Comparison of ENCODE assay signal across 7 mouse cellular contexts in genomic region chr3:54915643-54916071, GRCm38 (mm10). TPM values are rescaled to one million over a fixed set of nuclear protein-coding genes. Genes with fewer than 3 reads are reported as not detected.
DNase-seq lines count a peak whose midpoint lies in the region; ATAC-seq and TF ChIP-seq lines count a peak whose summit lies in the region.

TSS of gene Sertm1 (minus strand) at chr3:54915887.

- H3K4me2 ChIP-seq in hindbrain, embryonic 12.5 days (replicated peaks) = peak within 1 kb of the TSS; percentile 93
- H3K4me2 ChIP-seq in limb, embryonic 11.5 days (ENCODE audit: low read depth, severe bottlenecking) = peak within 1 kb of the TSS; percentile 87

- TF ChIP-seq CTCF in embryonic fibroblast, embryonic 13.5 days (IDR thresholded peaks at IDR 0.05; ENCODE audit: borderline replicate concordance, insufficient read depth, low read length) = no peak

- no peaks in the 10 kb centered on the region for H3K36me3 ChIP-seq in hindbrain, embryonic 12.5 days
- H3K36me3 ChIP-seq in limb, embryonic 11.5 days (ENCODE audit: control insufficient read depth, insufficient read depth, low read length) = no peaks in the 10 kb centered on the region

- under 1% methylated on average over 38 of the region's 38 CpGs for WGBS in hindbrain, embryonic 12.5 days
- WGBS in limb, embryonic 11.5 days = under 1% methylated on average over 36 of the region's 38 CpGs

- DNase-seq in lung, postnatal 4 days = peak; percentile 5 to 27
- no peak for DNase-seq in lung, adult 18-20 months
- peak; percentile 83 for DNase-seq in limb, embryonic 11.5 days (ENCODE audit: low spot score)
- peak; percentile 88 for DNase-seq in retina, postnatal 1 day

- peak within 1 kb of the TSS; percentile 48 for H3K9ac ChIP-seq in hindbrain, embryonic 12.5 days
- peak within 1 kb of the TSS; percentile 24; the same call in 1 of the 2 replicates for H3K9ac ChIP-seq in limb, embryonic 11.5 days (ENCODE audit: low read length)

- no peaks in the 10 kb centered on the region for H3K4me1 ChIP-seq in embryonic fibroblast, embryonic 13.5 days (ENCODE audit: control insufficient read depth, insufficient read depth, low read length)
- peaks cover 14% of the 10 kb centered on the region; the same call in 1 of the 2 replicates for H3K4me1 ChIP-seq in hindbrain, embryonic 12.5 days
- peaks cover 2% of the 10 kb centered on the region; the same call in 1 of the 2 replicates for H3K4me1 ChIP-seq in limb, embryonic 11.5 days (ENCODE audit: control insufficient read depth, insufficient read depth, low read length)

- no peak within 1 kb of the TSS for H3K27ac ChIP-seq in embryonic fibroblast, embryonic 13.5 days (ENCODE audit: insufficient read depth, low read length)
- no peak within 1 kb of the TSS for H3K27ac ChIP-seq in hindbrain, embryonic 12.5 days
- no peak within 1 kb of the TSS for H3K27ac ChIP-seq in limb, embryonic 11.5 days (replicated peaks; ENCODE audit: low read depth, low read length)

- peaks cover 43% of the 10 kb centered on the region for H3K27me3 ChIP-seq in hindbrain, embryonic 12.5 days
- peaks cover 28% of the 10 kb centered on the region for H3K27me3 ChIP-seq in limb, embryonic 11.5 days (ENCODE audit: control insufficient read depth, insufficient read depth, low read length)

- no peak for TF ChIP-seq POLR2A in embryonic fibroblast, embryonic 13.5 days (IDR thresholded peaks at IDR 0.05; ENCODE audit: low read depth, low read length)

- no peaks in the 10 kb centered on the region for H3K9me3 ChIP-seq in hindbrain, embryonic 12.5 days (replicated peaks)
- no peaks in the 10 kb centered on the region for H3K9me3 ChIP-seq in limb, embryonic 11.5 days (ENCODE audit: control insufficient read depth, low read length)

- H3K4me3 ChIP-seq in embryonic fibroblast, embryonic 13.5 days (ENCODE audit: insufficient read depth, low read length) = peak within 1 kb of the TSS; percentile 32
- peak within 1 kb of the TSS; percentile 58 for H3K4me3 ChIP-seq in hindbrain, embryonic 12.5 days
- peak within 1 kb of the TSS; percentile 43 for H3K4me3 ChIP-seq in limb, embryonic 11.5 days (ENCODE audit: low read depth, low read length)

- peak; percentile 99 for ATAC-seq in hindbrain, embryonic 12.5 days (ENCODE audit: low FRiP score)
- peak; percentile 93 for ATAC-seq in limb, embryonic 11.5 days (ENCODE audit: insufficient number of reproducible peaks, low FRiP score, low TSS enrichment, low read depth)
- ATAC-seq in megakaryocyte progenitor cell, adult 5-6 weeks (replicated peaks; ENCODE audit: poor library complexity) = no peak

RNA-seq across cellular contexts. Expression of gene Sertm1, which starts in this region (rescaled TPM):
- not detected in 2 replicates for polyA plus RNA-seq in embryonic fibroblast, embryonic 13.5 days (2011; ENCODE audit: insufficient read length, low read depth, missing spikeins)
- polyA plus RNA-seq in hindbrain, embryonic 12.5 days (2016; fragmentation: Nextera tagmentation; extraction: Ambion mirVana) = 0.67 and 0.73 TPM in 2 replicates
- 0.08 and 0.17 TPM in 2 replicates for polyA plus RNA-seq in limb, embryonic 11.5 days (2014; fragmentation: Nextera tagmentation; extraction: Ambion mirVana)
- total RNA-seq in megakaryocyte progenitor cell, adult 5-6 weeks (2015) = not detected in 2 replicates
- total RNA-seq in megakaryocyte progenitor cell, adult 5-6 weeks (2017) = not detected in 2 replicates

Comparison
In these comparisons a context has a peak if more than half of its experiments do, and no peak if none do; other contexts are left out.
1. DNase-seq: peak in lung, postnatal 4 days (2 of 2) and retina, postnatal 1 day (single experiment); none in lung, adult 18-20 months (0 of 2).
2. Peak in ATAC-seq, H3K4me3 ChIP-seq, H3K9ac ChIP-seq and H3K4me2 ChIP-seq in hindbrain, embryonic 12.5 days; RNA of the gene not detected or under 1 TPM.
3. Peak in DNase-seq, ATAC-seq, H3K4me3 ChIP-seq, H3K9ac ChIP-seq and H3K4me2 ChIP-seq in limb, embryonic 11.5 days; RNA of the gene not detected or under 1 TPM.
4. Peak in every context shown above with its lines, with median percentiles within 50 percentile points of each other: H3K4me3 ChIP-seq.